Mouse (Mus musculus) cerebellum, adult 2 months (tissue): ENCODE measurements around the gene Fbxw21. TPM values are rescaled to one million over a fixed set of nuclear protein-coding genes. Genes with fewer than 3 reads are reported as not detected.

ENCODE experiments used
- DNase-seq, 2 experiments: peaks; one replicate each; pipeline ENCODE4 v3.0.0; 2021
- H3K27ac ChIP-seq: fragments of 200-500 bp; 2 replicates; pipeline ENCODE4 v1.5.1; 2012; ENCODE audit warnings: low read length, control low read depth, inconsistent platforms; ENCODE audit not compliant: insufficient read depth
- H3K27me3 ChIP-seq: fragments of 200-500 bp; 2 replicates; pipeline ENCODE4 v1.6.1; 2012; ENCODE audit warnings: inconsistent platforms, mild to moderate bottlenecking, low read length, moderate library complexity; ENCODE audit not compliant: control insufficient read depth, insufficient read depth
- H3K4me1 ChIP-seq: fragments of 200-500 bp; 2 replicates; pipeline ENCODE4 v1.6.1; 2011; ENCODE audit warnings: low read length; ENCODE audit not compliant: control insufficient read depth, insufficient read depth
- H3K4me3 ChIP-seq: fragments of 200-500 bp; replicated peaks from 2 replicates; pipeline ENCODE3; 2011; ENCODE audit warnings: mild to moderate bottlenecking, low read depth, low read length, control low read depth; ENCODE audit not compliant: insufficient read depth
- CTCF ChIP-seq: fragments of 200-500 bp; IDR thresholded peaks from 2 replicates; pipeline ENCODE4 v1.5.1; 2011; ENCODE audit warnings: low read depth, mild to moderate bottlenecking, control low read depth, low read length, moderate library complexity, borderline replicate concordance; ENCODE audit not compliant: insufficient read depth
- POLR2A ChIP-seq: fragments of 200-500 bp; IDR thresholded peaks from 2 replicates; pipeline ENCODE4 v1.6.1; 2011; ENCODE audit warnings: low read length, control low read depth, borderline replicate concordance; ENCODE audit not compliant: insufficient read depth
- WGBS: fragments of 180-500 bp; shearing (Covaris S2); methylation state at CpG from one replicate; pipeline ENCODE4 v1.1.7; 2018; 5-methylcytosine and 5-hydroxymethylcytosine counted together
- polyA plus RNA-seq: library from polyadenylated mRNA; depleted of rRNA; stranded (reverse); fragments of >200 nt; gene quantifications from 2 replicates; pipeline ENCODE4 v1.2.3, GENCODE M21; 2012

Fbxw21 gene
- polyA plus RNA-seq, 1 experiment, result not detected

GRCm38 (mm10) chr9:109110240-109110639 is 51.6 kb downstream of the Fbxw21 start:
- WGBS, result 93% methylated on average over 11 of the region's 11 CpGs

GRCm38 (mm10) chr9:109107341-109107740 is 54.5 kb downstream of the Fbxw21 start:
- Histone ChIP-seq H3K27me3 (no peaks in the 10 kb centered on the region), H3K4me1 (no peaks in the 10 kb centered on the region), H3K4me3 (no peak overlapping the region), H3K27ac (no peak overlapping the region)
- DNase-seq, result no peak
- 85% methylated on average over 5 of the region's 6 CpGs for WGBS
- no peak for TF ChIP-seq POLR2A
- no peak for TF ChIP-seq CTCF

More at GRCm38 (mm10) chr9:109110240-109110639, 51.6 kb downstream of the Fbxw21 start:
- Histone ChIP-seq H3K4me3 (no peak overlapping the region), H3K4me1 (no peaks in the 10 kb centered on the region), H3K27ac (no peak overlapping the region), H3K27me3 (no peaks in the 10 kb centered on the region)
- TF ChIP-seq POLR2A (no peak), CTCF (no peak)
- DNase-seq, result no peak

DNA sequence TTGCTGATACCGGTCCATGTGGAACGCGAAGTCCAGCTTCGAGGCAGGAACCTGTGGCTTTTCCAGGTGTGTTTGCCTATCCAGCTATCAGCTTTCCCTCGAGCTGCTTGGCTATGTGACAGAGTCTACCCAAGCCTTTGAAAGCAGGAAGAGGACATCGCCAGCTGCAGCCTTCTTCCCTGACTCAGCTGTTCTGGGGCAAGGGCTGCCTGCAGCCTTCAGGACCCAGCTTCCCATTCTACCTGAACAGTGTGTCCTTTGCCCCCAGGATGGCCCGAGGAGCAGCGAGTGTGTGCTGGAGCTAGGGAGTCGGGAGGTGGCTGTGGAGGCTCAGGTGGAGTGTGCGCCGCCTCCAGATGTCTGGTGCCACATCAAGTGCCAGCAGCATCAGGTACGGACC is 56.2 kb downstream of the Fbxw21 start:
- no peaks in the 10 kb centered on the region for H3K27me3 ChIP-seq
- no peak overlapping the region for H3K27ac ChIP-seq
- no peaks in the 10 kb centered on the region for H3K4me1 ChIP-seq
- WGBS, result 90% methylated on average over 12 of the region's 12 CpGs
- no peak for DNase-seq
- no peak for TF ChIP-seq CTCF
- TF ChIP-seq POLR2A, result no peak
- H3K4me3 ChIP-seq, result no peak overlapping the region

DNA sequence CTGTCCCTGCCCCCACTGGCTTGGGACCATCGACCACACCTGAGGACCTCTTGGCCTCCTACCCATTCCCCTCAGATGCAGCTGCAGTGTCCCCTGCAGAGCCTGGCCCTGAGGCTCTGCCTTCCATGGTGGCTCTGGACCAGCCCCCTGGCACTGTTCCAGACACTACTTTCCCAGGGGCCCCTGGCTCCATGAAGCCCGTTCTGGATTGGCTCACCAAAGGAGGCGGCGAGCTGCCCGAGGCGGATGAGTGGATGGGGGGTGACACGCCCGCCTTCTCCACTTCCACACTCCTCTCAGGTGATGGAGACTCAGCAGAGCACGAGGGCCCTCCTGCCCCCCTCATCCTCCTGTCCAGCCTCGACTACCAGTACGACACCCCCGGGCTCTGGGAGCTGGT is 56.8 kb downstream of the Fbxw21 start:
- 40% methylated on average over 12 of the region's 12 CpGs for WGBS
- Histone ChIP-seq H3K27ac (no peak overlapping the region), H3K27me3 (no peaks in the 10 kb centered on the region), H3K4me1 (no peaks in the 10 kb centered on the region), H3K4me3 (no peak overlapping the region)
- peak in 1 of 2 experiments; percentile 25 for DNase-seq
- TF ChIP-seq POLR2A, result no peak
- no peak for TF ChIP-seq CTCF

DNA sequence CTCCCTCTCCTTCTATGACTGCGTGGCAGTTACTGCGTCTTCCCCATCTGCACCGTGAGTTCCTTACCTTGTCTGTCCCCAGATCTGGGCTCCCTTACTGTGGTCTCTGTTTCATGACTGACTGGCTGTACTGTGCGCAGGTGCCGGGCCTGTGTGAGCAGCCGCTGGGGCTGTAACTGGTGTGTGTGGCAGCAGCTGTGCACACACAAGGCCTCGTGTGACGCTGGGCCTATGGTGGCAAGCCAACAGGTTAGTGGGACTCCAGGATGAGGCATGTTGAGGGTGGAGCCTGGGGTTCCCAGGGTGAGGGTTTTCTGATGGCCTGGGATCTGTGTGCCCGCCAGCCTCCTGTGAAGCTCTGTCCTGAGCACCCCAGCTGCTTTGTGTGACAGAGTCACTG is 57.8 kb downstream of the Fbxw21 start:
- DNase-seq, result no peak
- Histone ChIP-seq H3K27me3 (no peaks in the 10 kb centered on the region), H3K27ac (no peak overlapping the region), H3K4me3 (no peak overlapping the region), H3K4me1 (no peaks in the 10 kb centered on the region)
- no peak for TF ChIP-seq CTCF
- no peak for TF ChIP-seq POLR2A
- 86% methylated on average over 9 of the region's 9 CpGs for WGBS

GRCm38 (mm10) chr9:109103250-109103649 is 58.6 kb downstream of the Fbxw21 start:
- Histone ChIP-seq H3K4me3 (no peak overlapping the region), H3K27ac (no peak overlapping the region), H3K4me1 (no peaks in the 10 kb centered on the region), H3K27me3 (no peaks in the 10 kb centered on the region)
- no peak for TF ChIP-seq POLR2A
- no peak for DNase-seq
- 40% methylated on average over 7 of the region's 7 CpGs for WGBS

GRCm38 (mm10) chr9:109102541-109102940 is 59.3 kb downstream of the Fbxw21 start:
- 81% methylated on average over 3 of the region's 3 CpGs for WGBS
- no peak overlapping the region for H3K4me3 ChIP-seq
- H3K4me1 ChIP-seq, result no peaks in the 10 kb centered on the region
- H3K27ac ChIP-seq, result no peak overlapping the region
- H3K27me3 ChIP-seq, result no peaks in the 10 kb centered on the region
- TF ChIP-seq POLR2A (no peak), CTCF (no peak)
- no peak for DNase-seq

GRCm38 (mm10) chr9:109101933-109102445 is 59.9 kb downstream of the Fbxw21 start:
- WGBS, result 79% methylated on average over 5 of the region's 5 CpGs
- no peak overlapping the region for H3K4me3 ChIP-seq
- no peaks in the 10 kb centered on the region for H3K27me3 ChIP-seq
- no peak for DNase-seq
- TF ChIP-seq CTCF (no peak), POLR2A (no peak)
- no peaks in the 10 kb centered on the region for H3K4me1 ChIP-seq
- H3K27ac ChIP-seq, result no peak overlapping the region

DNA sequence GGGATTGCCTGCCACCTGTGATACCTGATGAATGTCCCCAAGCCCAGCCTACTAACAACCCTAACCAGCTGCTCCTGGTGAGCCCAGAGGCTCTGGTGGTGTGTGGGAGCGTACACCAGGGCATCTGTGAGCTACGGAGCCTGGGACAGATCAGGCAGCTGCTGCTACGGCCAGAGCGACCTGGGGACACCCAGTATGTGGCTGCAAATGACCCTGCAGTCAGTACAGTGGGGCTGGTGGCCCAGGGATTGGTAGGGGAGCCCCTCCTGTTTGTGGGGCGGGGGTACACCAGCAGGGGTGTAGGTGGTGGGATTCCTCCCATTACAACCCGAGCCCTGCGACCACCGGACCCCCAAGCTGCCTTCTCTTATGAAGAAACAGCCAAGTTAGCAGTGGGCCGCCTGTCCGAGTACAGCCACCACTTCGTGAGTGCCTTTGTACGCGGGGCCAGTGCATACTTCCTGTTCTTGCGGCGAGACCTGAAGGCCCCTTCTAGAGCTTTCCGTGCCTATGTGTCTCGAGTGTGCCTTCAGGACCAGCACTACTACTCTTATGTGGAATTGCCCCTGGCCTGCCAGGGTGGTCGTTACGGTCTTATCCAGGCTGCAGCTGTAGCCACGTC is 61.4 kb downstream of the Fbxw21 start:
- Histone ChIP-seq H3K27ac (no peak overlapping the region), H3K27me3 (no peaks in the 10 kb centered on the region), H3K4me3 (no peak overlapping the region), H3K4me1 (no peaks in the 10 kb centered on the region)
- 88% methylated on average over 20 of the region's 20 CpGs for WGBS
- DNase-seq, result no peak
- TF ChIP-seq POLR2A (no peak), CTCF (no peak)
